Mouse (Mus musculus) liver, postnatal 0 days (tissue): ENCODE measurements around the gene Gm37240. TPM values are rescaled to one million over a fixed set of nuclear protein-coding genes. Genes with fewer than 3 reads are reported as not detected.

Source experiments
- ATAC-seq: fragments of 200-750 bp; cut with Nextera tagmentation; 2 replicates; pipeline ENCODE4 v1.8.0; 2017; ENCODE audit warnings: mild to moderate bottlenecking, moderate library complexity
- DNase-seq: peaks from one replicate; pipeline ENCODE4 v3.0.0-alpha.2; 2016
- H3K27ac ChIP-seq: fragments of 300-500 bp; sonication (generic); 2 replicates; pipeline ENCODE4 v1.5.1; 2014; ENCODE audit warnings: antibody characterized with exemption, moderate library complexity, mild to moderate bottlenecking, low read depth
- H3K27me3 ChIP-seq: fragments of 300-500 bp; sonication (generic); 2 replicates; pipeline ENCODE4 v1.6.1; 2014; ENCODE audit warnings: low read length, control low read depth, mixed read lengths; ENCODE audit not compliant: insufficient read depth
- H3K36me3 ChIP-seq: fragments of 300-500 bp; sonication (generic); replicated peaks from 2 replicates; pipeline ENCODE4 v1.6.1; 2014; ENCODE audit warnings: mild to moderate bottlenecking, control low read depth, low read length, moderate library complexity, mixed read lengths; ENCODE audit not compliant: insufficient read depth
- H3K4me1 ChIP-seq: fragments of 300-500 bp; sonication (generic); 2 replicates; pipeline ENCODE4 v1.6.1; 2014; ENCODE audit warnings: antibody characterized with exemption, mild to moderate bottlenecking, control low read depth; ENCODE audit not compliant: insufficient read depth
- H3K4me2 ChIP-seq: fragments of 300-500 bp; sonication (generic); 2 replicates; pipeline ENCODE4 v1.6.1; 2014; ENCODE audit warnings: low read depth, mild to moderate bottlenecking, low read length, moderate library complexity, mixed read lengths
- H3K4me3 ChIP-seq: fragments of 300-500 bp; sonication (generic); 2 replicates; pipeline ENCODE4 v1.5.1; 2014; ENCODE audit warnings: low read depth, low read length
- H3K9ac ChIP-seq: fragments of 300-500 bp; sonication (generic); replicated peaks from 2 replicates; pipeline ENCODE4 v1.6.1; 2014; ENCODE audit warnings: mild to moderate bottlenecking, moderate library complexity
- H3K9me3 ChIP-seq: fragments of 300-500 bp; sonication (generic); 2 replicates; pipeline ENCODE4 v1.6.1; 2016; ENCODE audit warnings: mild to moderate bottlenecking, control low read depth, low read length, mixed read lengths
- CTCF ChIP-seq: sonication (generic); IDR thresholded peaks from 2 replicates; pipeline ENCODE4 v1.5.1; 2016; ENCODE audit warnings: antibody characterized with exemption, low read depth
- EP300 ChIP-seq: IDR thresholded peaks from 2 replicates; pipeline ENCODE4 v1.6.1; 2016; ENCODE audit warnings: antibody characterized with exemption, low read depth, mild to moderate bottlenecking
- WGBS: fragments of 180-500 bp; shearing (Covaris S2); extraction: QIAGEN DNeasy Blood & Tissue Kit; methylation state at CpG from one replicate; pipeline ENCODE4 v1.1.7; 2014; ENCODE audit not compliant: insufficient replicate concordance; 5-methylcytosine and 5-hydroxymethylcytosine counted together
- polyA plus RNA-seq: library from polyadenylated mRNA; unstranded; fragments of >200 nt; fragmentation: Nextera tagmentation; extraction: Ambion mirVana; gene quantifications from 2 replicates; pipeline ENCODE4 v1.2.1, GENCODE M21; 2015

Gm37240 gene
- polyA plus RNA-seq, 1 experiment from 2014 or later: 0.72 TPM

GRCm38 (mm10) chr3:85421403-85421802 is 465.9 kb downstream of the Gm37240 start:
- Histone ChIP-seq H3K4me2 (no peak overlapping the region), H3K27me3 (no peaks in the 10 kb centered on the region), H3K36me3 (no peaks in the 10 kb centered on the region), H3K9me3 (no peaks in the 10 kb centered on the region), H3K4me1 (no peaks in the 10 kb centered on the region), H3K4me3 (no peak overlapping the region), H3K27ac (no peak overlapping the region), H3K9ac (no peak overlapping the region)
- ATAC-seq: no peak
- no peak for DNase-seq
- 86% methylated on average over 9 of the region's 9 CpGs for WGBS
- no peak for TF ChIP-seq CTCF

GRCm38 (mm10) chr3:85417663-85418062 is 469.7 kb downstream of the Gm37240 start:
- no peak for ATAC-seq
- no peak overlapping the region for H3K4me2 ChIP-seq
- no peak for TF ChIP-seq EP300
- TF ChIP-seq CTCF: no peak

GRCm38 (mm10) chr3:85398841-85399240 is 488.5 kb downstream of the Gm37240 start:
- Histone ChIP-seq H3K4me3 (no peak overlapping the region), H3K36me3 (no peaks in the 10 kb centered on the region), H3K9ac (no peak overlapping the region), H3K27me3 (no peaks in the 10 kb centered on the region), H3K9me3 (peaks cover 8% of the 10 kb centered on the region; the same call in 1 of the 2 replicates), H3K4me1 (no peaks in the 10 kb centered on the region), H3K4me2 (no peak overlapping the region), H3K27ac (no peak overlapping the region)
- TF ChIP-seq EP300 (no peak), CTCF (no peak)
- no peak for DNase-seq
- ATAC-seq: no peak

More at GRCm38 (mm10) chr3:85417663-85418062, 469.7 kb downstream of the Gm37240 start:
- Histone ChIP-seq H3K9me3 (no peaks in the 10 kb centered on the region), H3K27me3 (no peaks in the 10 kb centered on the region), H3K9ac (no peak overlapping the region), H3K27ac (no peak overlapping the region), H3K36me3 (no peaks in the 10 kb centered on the region), H3K4me3 (no peak overlapping the region), H3K4me1 (no peaks in the 10 kb centered on the region)
- 64% methylated on average over 4 of the region's 4 CpGs for WGBS
- DNase-seq: no peak

GRCm38 (mm10) chr3:85398483-85398835 is 488.9 kb downstream of the Gm37240 start:
- Histone ChIP-seq H3K36me3 (no peaks in the 10 kb centered on the region), H3K27ac (no peak overlapping the region), H3K4me2 (no peak overlapping the region), H3K9ac (no peak overlapping the region), H3K4me1 (no peaks in the 10 kb centered on the region), H3K27me3 (no peaks in the 10 kb centered on the region), H3K4me3 (no peak overlapping the region), H3K9me3 (peaks cover 8% of the 10 kb centered on the region; the same call in 1 of the 2 replicates)
- TF ChIP-seq EP300: no peak
- TF ChIP-seq CTCF: no peak
- no peak for DNase-seq
- 75% methylated on average over 1 of the region's 1 CpGs for WGBS
- ATAC-seq: no peak

DNA sequence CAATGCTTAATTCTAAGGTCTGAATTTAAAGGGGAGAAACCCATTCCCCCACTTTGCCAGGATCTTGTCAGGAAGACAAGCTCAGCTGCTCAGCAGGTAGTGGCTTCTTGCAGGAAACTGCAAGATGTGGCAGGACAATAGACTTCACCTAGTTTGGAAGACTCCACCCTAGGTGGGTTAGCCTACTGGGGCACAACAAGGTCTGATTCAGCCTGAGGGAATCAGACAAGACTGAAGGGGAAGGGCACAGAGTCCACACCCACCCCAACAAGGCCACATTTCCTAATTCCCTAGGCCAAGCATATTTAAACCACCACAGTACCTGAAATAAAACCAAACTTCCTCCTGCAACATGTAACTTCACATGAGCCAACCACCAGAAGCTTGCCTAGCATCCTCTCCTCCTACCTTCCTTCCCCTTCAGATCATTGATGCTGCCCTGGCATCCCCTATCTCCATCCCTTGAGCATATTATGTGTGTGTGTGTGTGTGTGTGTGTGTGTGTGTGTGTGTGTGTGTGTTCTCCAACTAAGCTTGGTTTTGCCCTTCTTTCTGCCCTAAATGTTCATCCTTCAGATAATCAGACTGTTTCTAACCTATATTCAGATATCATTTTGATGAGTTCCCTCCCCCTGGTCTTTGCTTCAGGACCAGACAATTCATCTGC is 489.4 kb downstream of the Gm37240 start:
- H3K9me3 ChIP-seq: peaks cover 8% of the 10 kb centered on the region; the same call in 1 of the 2 replicates
- no peaks in the 10 kb centered on the region for H3K4me1 ChIP-seq
- no peak overlapping the region for H3K4me2 ChIP-seq
- no peak for DNase-seq
- TF ChIP-seq EP300 (no peak), CTCF (no peak)
- no peak overlapping the region for H3K4me3 ChIP-seq
- H3K27ac ChIP-seq: no peak overlapping the region
- no peak for ATAC-seq
- no peak overlapping the region for H3K9ac ChIP-seq
- H3K27me3 ChIP-seq: no peaks in the 10 kb centered on the region
- no peaks in the 10 kb centered on the region for H3K36me3 ChIP-seq

GRCm38 (mm10) chr3:85393395-85393794 is 493.9 kb downstream of the Gm37240 start:
- H3K9me3 ChIP-seq: peaks cover 8% of the 10 kb centered on the region; the same call in 1 of the 2 replicates
- no peaks in the 10 kb centered on the region for H3K36me3 ChIP-seq
- no peaks in the 10 kb centered on the region for H3K4me1 ChIP-seq
- no peaks in the 10 kb centered on the region for H3K27me3 ChIP-seq
- H3K27ac ChIP-seq: no peak overlapping the region
- ATAC-seq: no peak
- 80% methylated on average over 3 of the region's 3 CpGs for WGBS
- H3K4me3 ChIP-seq: no peak overlapping the region
- TF ChIP-seq CTCF (no peak), EP300 (no peak)
- H3K4me2 ChIP-seq: no peak overlapping the region
- DNase-seq: no peak
- no peak overlapping the region for H3K9ac ChIP-seq

DNA sequence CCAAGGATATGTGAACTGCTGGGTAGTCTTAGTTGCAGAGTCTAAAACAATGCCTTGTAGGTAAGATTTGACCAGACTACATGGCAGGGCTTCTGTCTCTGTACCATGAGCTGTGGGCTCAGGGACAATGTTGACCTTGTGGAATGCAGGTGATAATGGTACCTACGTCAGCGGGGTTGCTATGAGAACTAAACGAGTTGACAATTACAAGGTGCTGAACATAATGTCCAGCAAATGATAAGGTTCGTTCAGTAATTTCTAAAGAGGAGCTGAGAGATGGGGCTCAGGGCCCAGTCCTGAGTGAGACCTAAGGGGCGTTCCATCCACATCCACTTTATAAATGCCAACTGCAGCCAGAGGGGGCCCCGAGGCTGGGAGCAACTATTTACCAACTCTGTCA is 495.6 kb downstream of the Gm37240 start:
- WGBS: 75% methylated on average over 6 of the region's 6 CpGs
- no peak overlapping the region for H3K27ac ChIP-seq
- no peak overlapping the region for H3K4me3 ChIP-seq
- H3K9ac ChIP-seq: no peak overlapping the region
- no peak for TF ChIP-seq EP300
- TF ChIP-seq CTCF: no peak
- DNase-seq (no peak), ATAC-seq (no peak)
- no peaks in the 10 kb centered on the region for H3K36me3 ChIP-seq
- H3K4me1 ChIP-seq: no peaks in the 10 kb centered on the region
- no peaks in the 10 kb centered on the region for H3K27me3 ChIP-seq
- H3K9me3 ChIP-seq: peaks cover 8% of the 10 kb centered on the region; the same call in 1 of the 2 replicates
- no peak overlapping the region for H3K4me2 ChIP-seq
